Mouse (Mus musculus): ENCODE results near the gene Poldip2.

GRCm38 (mm10) chr11:78568827-78569226 lies 56.8 kb downstream of the Poldip2 start:
- TF ChIP-seq CTCF (IDR thresholded peaks at IDR 0.05; ENCODE audit: low read depth, low read length) (no peak), EP300 (IDR thresholded peaks at IDR 0.05; ENCODE audit: insufficient read depth, low read depth, low read length) (no peak), POLR2A (IDR thresholded peaks at IDR 0.05; ENCODE audit: insufficient read depth, low read length) (no peak)

Measured in ES-Bruce4 (cell line).